Mouse (Mus musculus) spleen, postnatal 10 days (tissue): ENCODE data around the gene Srm.

Experiments
- DNase-seq, 2 experiments: peaks; one replicate each; pipeline ENCODE4 v3.0.0; 2021 to 2022; ENCODE audit warnings: low spot score in 2 of 2

The Srm gene

DNA sequence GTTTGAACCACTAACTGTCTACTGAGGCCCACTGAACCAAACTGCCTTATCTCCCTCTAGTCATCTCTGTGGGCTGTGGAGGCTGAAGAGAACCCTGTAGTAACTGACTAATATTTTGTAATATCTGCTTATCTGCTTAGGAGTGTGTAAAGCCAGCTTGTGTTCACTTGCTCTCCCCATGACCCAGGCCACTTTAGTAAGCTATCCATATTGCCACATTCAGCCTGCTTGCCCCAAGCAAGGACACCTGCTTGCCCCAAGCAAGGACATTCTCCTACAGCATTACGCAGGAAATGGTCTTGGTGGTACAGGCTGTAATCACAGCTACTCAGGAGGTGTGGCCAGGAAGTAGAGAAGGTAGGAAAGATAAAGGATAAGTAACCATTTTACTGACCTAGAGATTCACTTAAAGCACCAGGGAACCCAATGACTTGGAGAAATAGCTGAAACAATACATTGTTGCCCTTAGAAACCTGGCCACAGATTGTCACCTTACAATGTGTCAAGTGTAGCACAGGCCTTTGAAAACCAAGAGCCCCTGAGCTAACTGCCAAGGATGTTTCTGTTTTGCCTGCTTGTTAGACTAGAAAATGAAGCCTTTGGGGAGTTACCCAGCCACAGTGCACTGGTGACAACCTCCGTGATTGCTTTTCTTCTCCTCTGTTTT lies 42.2 kb downstream of the Srm start:
- DNase-seq: no peak

DNA sequence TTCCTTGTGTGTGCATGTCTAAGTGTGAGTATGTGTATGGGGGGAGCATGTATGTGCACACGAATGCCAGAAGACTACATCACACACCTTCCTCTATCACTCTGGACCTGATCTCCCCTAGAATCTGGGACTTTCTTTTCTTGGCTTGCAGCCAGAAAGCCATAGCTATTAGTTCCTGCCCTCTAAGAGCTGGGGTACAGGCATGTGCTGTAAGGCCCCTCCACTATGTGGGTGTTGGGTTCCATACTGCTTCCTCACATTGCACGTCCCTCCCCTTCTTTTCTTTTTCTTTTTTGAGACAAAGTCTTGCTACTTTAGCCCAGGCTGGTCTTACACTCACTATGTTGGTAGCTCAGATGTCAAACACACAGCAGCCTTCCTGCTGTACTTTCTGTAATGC lies 44.0 kb downstream of the Srm start:
- no peak for DNase-seq

DNA sequence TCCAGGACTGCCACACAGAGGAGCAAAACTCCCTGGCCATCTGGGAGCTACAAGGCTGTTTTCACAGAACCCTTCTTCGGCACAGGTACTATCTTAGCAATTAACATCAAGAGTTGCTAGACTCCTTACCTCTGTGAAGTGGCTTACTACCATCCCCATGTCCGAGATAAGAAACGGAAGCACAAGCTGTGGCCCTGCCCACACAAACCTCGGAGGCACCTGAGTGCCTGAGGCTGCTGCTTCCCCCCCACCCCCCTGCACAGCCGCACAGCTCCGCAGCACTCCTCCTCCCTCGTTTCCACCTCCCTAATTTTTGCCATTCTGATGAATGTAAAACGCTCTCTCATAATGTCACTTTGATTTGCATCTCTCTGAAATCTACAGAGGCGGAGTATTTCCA lies 47.0 kb downstream of the Srm start:
- DNase-seq: no peak

DNA sequence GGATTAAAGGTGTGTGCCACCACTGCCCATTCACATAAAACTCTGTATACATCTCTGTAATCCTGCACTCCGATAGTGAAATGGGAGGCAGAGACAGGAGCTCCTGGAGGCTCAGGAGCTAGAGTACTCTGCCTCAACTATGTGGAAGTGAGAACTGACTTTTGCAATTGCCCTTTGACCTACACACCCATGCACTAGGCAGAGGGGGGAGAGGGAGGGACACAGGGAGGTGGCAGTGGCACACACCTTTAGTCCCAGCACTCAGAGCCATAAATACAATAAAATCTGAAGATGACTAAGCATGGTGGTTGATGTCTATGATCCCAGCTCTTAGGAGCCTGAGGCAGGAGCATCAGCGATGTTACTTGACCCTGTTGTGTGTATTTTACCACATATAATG lies 48.2 kb downstream of the Srm start:
- DNase-seq: no peak

DNA sequence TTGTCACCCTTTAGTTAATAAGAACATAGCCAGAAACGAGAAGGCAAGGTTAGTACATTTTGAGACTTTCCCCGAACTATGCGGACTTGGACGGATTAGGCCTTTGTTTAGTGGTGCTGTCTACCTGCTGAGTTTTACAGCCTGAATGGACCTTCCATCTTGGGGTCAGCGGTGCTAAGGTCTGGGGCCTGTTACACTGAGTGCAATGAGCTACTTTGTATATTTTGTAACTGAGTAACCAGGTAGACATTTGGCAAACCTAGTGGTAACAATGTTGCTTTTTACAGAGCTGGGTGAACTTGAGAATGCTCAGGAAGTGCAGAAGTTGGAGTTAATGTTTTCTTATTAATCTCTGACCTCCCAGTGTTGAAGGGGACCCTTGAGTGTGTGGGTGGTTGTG lies 49.8 kb downstream of the Srm start:
- DNase-seq: no peak

DNA sequence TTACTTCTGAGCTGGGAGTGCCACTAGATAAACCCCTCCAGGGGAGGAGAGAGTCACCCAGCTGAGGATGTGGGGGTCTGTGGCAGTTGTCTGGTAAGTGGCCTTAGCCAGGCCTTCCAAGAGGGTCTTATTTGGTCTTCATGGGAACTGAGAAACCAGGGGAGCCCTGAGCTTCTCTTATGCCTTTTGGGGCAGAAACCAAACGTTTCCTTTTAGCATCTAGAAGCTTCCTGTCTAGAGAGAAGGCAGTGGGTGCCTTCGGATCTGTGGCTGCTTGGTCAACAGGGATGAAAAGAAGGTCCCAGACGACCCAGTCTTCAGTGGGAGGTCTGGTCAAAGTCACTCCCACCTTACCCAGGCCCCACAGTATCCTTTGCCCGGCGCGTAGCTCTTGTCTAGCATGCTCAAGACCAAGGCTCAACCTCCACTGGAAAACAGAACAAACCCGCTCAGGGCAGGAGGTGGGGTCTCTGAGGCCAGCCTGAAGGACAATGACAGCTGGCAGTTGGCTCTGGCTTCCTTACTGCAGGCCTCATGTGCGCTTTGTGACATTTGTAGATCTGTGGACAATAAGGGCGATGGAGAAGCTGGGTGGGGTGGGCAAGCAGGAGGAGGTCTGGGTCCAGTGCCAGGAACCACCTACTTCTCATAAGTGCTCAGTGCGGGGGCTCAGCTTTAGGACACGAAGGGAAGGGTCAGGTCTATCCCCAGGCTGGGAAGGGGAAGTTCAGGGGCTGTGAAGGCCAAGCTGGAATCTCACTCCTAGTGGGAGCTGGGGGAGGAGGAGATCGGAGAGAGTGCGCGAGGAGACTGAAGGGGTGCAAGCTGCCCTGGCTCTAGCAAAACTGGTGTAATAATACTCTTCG lies 52.2 kb downstream of the Srm start, which contains the start of gene Gm572:
Gene Gm572 (plus strand): TSS at position 27 of the 866 bp plus-strand sequence.
- peak in 1 of 2 experiments; percentile 14 for DNase-seq

DNA sequence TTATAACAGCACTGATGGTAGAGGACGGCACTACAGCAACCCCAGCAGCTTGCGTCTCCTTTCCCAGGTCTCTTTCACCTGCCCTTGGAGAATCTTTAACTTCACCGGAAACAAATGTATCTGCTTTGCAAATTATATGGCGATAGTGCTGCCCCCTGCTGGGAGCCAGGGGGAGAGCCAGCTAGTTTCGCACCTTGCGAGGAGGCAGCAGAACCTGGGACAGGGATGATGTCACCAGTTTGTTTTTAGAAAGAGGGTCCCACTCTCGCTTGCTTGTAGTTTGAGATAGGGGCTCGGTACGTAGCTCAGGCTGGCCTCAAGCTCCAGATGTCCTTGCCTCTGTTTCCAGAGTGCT lies 52.8 kb downstream of the Srm start:
- DNase-seq: peak; percentile 59 to 80
